Mouse (Mus musculus) forebrain, embryonic 15.5 days (tissue): ENCODE data around the gene Rtn4ip1. TPM values are rescaled to one million over a fixed set of nuclear protein-coding genes. Genes with fewer than 3 reads are reported as not detected.
"Not testable (repeated sequence)": the region's sequence is repeated elsewhere in the genome, so short reads cannot be mapped to it uniquely, and the experiment has no call there.

Source experiments
- ATAC-seq: fragments of 200-750 bp; cut with Nextera tagmentation; replicated peaks from 2 replicates; pipeline ENCODE4 v1.8.0; 2017; ENCODE audit warnings: mild to moderate bottlenecking, moderate TSS enrichment, moderate library complexity
- H3K27ac ChIP-seq: fragments of 300-500 bp; sonication (generic); replicated peaks from 2 replicates; pipeline ENCODE4 v1.5.1; 2015; ENCODE audit warnings: mild to moderate bottlenecking, inconsistent platforms
- H3K27me3 ChIP-seq: fragments of 300-500 bp; sonication (generic); 2 replicates; pipeline ENCODE4 v1.6.1; 2015; ENCODE audit warnings: inconsistent platforms
- H3K36me3 ChIP-seq: fragments of 300-500 bp; sonication (generic); 2 replicates; pipeline ENCODE4 v1.6.1; 2015; ENCODE audit warnings: mild to moderate bottlenecking, inconsistent platforms
- H3K4me1 ChIP-seq: fragments of 300-500 bp; sonication (generic); 2 replicates; pipeline ENCODE4 v1.6.1; 2015; ENCODE audit warnings: inconsistent platforms
- H3K4me2 ChIP-seq: fragments of 300-500 bp; sonication (generic); replicated peaks from 2 replicates; pipeline ENCODE4 v1.6.1; 2015; ENCODE audit warnings: mild to moderate bottlenecking, inconsistent platforms
- H3K4me3 ChIP-seq: fragments of 300-500 bp; sonication (generic); 2 replicates; pipeline ENCODE4 v1.5.1; 2015; ENCODE audit warnings: mild to moderate bottlenecking, inconsistent platforms
- H3K9ac ChIP-seq: fragments of 300-500 bp; sonication (generic); replicated peaks from 2 replicates; pipeline ENCODE4 v1.6.1; 2015; ENCODE audit warnings: mild to moderate bottlenecking, inconsistent platforms
- H3K9me3 ChIP-seq: fragments of 300-500 bp; sonication (generic); 2 replicates; pipeline ENCODE4 v1.6.1; 2016; ENCODE audit warnings: inconsistent platforms
- WGBS: fragments of 180-500 bp; shearing (Covaris S2); methylation state at CpG from one replicate; pipeline ENCODE4 v1.1.7; 2015; ENCODE audit warnings: mixed read lengths; 5-methylcytosine and 5-hydroxymethylcytosine counted together
- polyA plus RNA-seq: library from polyadenylated mRNA; unstranded; fragments of >200 nt; fragmentation: Nextera tagmentation; extraction: Ambion mirVana; gene quantifications from 2 replicates; pipeline ENCODE4 v1.2.1, GENCODE M21; 2015

Rtn4ip1 gene
- polyA plus RNA-seq, 1 experiment from 2014 or later: 17.5 TPM

- H3K27me3 ChIP-seq: no peaks in the 10 kb centered on the region
- 40% methylated on average over 4 of the region's 4 CpGs for WGBS
- ATAC-seq: no peak
Measured at GRCm38 (mm10) chr10:43943736-43944135, 42.1 kb downstream of the Rtn4ip1 start.

GRCm38 (mm10) chr10:43945435-43945834 lies 43.8 kb downstream of the Rtn4ip1 start:
- 85% methylated on average over 4 of the region's 4 CpGs for WGBS
- no peak overlapping the region for H3K4me2 ChIP-seq
- no peak overlapping the region for H3K9ac ChIP-seq

More at GRCm38 (mm10) chr10:43943736-43944135, 42.1 kb downstream of the Rtn4ip1 start:
- Histone ChIP-seq H3K9me3 (no peaks in the 10 kb centered on the region), H3K9ac (no peak overlapping the region), H3K4me1 (no peaks in the 10 kb centered on the region), H3K4me3 (no peak overlapping the region), H3K27ac (no peak overlapping the region), H3K36me3 (peaks cover 6% of the 10 kb centered on the region; the same call in 1 of the 2 replicates), H3K4me2 (no peak overlapping the region)

GRCm38 (mm10) chr10:43953942-43954341 lies 52.3 kb downstream of the Rtn4ip1 start:
- Histone ChIP-seq H3K9me3 (no peaks in the 10 kb centered on the region), H3K27me3 (no peaks in the 10 kb centered on the region), H3K9ac (no peak overlapping the region), H3K4me3 (no peak overlapping the region), H3K36me3 (no peaks in the 10 kb centered on the region), H3K4me2 (no peak overlapping the region), H3K27ac (no peak overlapping the region), H3K4me1 (no peaks in the 10 kb centered on the region)
- ATAC-seq: peak; percentile 80

More at GRCm38 (mm10) chr10:43945435-43945834, 43.8 kb downstream of the Rtn4ip1 start:
- H3K4me3 ChIP-seq: no peak overlapping the region
- H3K27me3 ChIP-seq: no peaks in the 10 kb centered on the region
- no peak for ATAC-seq
- no peaks in the 10 kb centered on the region for H3K9me3 ChIP-seq
- no peak overlapping the region for H3K27ac ChIP-seq
- H3K36me3 ChIP-seq: peaks cover 6% of the 10 kb centered on the region; the same call in 1 of the 2 replicates
- no peaks in the 10 kb centered on the region for H3K4me1 ChIP-seq

GRCm38 (mm10) chr10:43964943-43965342 lies 63.3 kb downstream of the Rtn4ip1 start:
- H3K4me3 ChIP-seq: no peak overlapping the region
- ATAC-seq: no peak

GRCm38 (mm10) chr10:43973244-43973643 lies 71.6 kb downstream of the Rtn4ip1 start:
- WGBS: 43% methylated on average over 2 of the region's 2 CpGs
- H3K4me3 ChIP-seq: no peak overlapping the region
- no peaks in the 10 kb centered on the region for H3K36me3 ChIP-seq
- no peak overlapping the region for H3K9ac ChIP-seq
- no peaks in the 10 kb centered on the region for H3K9me3 ChIP-seq
- no peaks in the 10 kb centered on the region for H3K4me1 ChIP-seq
- no peak overlapping the region for H3K4me2 ChIP-seq
- ATAC-seq: no peak
- no peaks in the 10 kb centered on the region for H3K27me3 ChIP-seq
- no peak overlapping the region for H3K27ac ChIP-seq

More at GRCm38 (mm10) chr10:43964943-43965342, 63.3 kb downstream of the Rtn4ip1 start:
- Histone ChIP-seq H3K9ac (no peak overlapping the region), H3K4me1 (no peaks in the 10 kb centered on the region), H3K4me2 (no peak overlapping the region), H3K36me3 (no peaks in the 10 kb centered on the region), H3K9me3 (no peaks in the 10 kb centered on the region), H3K27ac (no peak overlapping the region), H3K27me3 (no peaks in the 10 kb centered on the region)
- WGBS: 51% methylated on average over 2 of the region's 2 CpGs

GRCm38 (mm10) chr10:43977353-43977752 lies 75.7 kb downstream of the Rtn4ip1 start:
- Histone ChIP-seq H3K9me3 (no peaks in the 10 kb centered on the region), H3K4me1 (no peaks in the 10 kb centered on the region), H3K4me2 (no peak overlapping the region), H3K27ac (no peak overlapping the region), H3K36me3 (no peaks in the 10 kb centered on the region), H3K27me3 (no peaks in the 10 kb centered on the region), H3K4me3 (no peak overlapping the region), H3K9ac (no peak overlapping the region)
- 93% methylated on average over 3 of the region's 3 CpGs for WGBS
- no peak for ATAC-seq

GRCm38 (mm10) chr10:43980080-43980479 lies 78.5 kb downstream of the Rtn4ip1 start:
- Histone ChIP-seq H3K4me3 (no peak overlapping the region), H3K4me2 (no peak overlapping the region), H3K9ac (no peak overlapping the region), H3K27me3 (no peaks in the 10 kb centered on the region), H3K4me1 (no peaks in the 10 kb centered on the region), H3K36me3 (no peaks in the 10 kb centered on the region), H3K27ac (no peak overlapping the region), H3K9me3 (no peaks in the 10 kb centered on the region)
- 80% methylated on average over 1 of the region's 1 CpGs for WGBS
- ATAC-seq: no peak

- H3K36me3 ChIP-seq, H3K4me3 ChIP-seq, H3K4me1 ChIP-seq, H3K27me3 ChIP-seq, ATAC-seq, H3K9ac ChIP-seq, H3K9me3 ChIP-seq, H3K4me2 ChIP-seq, H3K27ac ChIP-seq: not testable (repeated sequence)
- 87% methylated on average over 3 of the region's 3 CpGs for WGBS
Measured at GRCm38 (mm10) chr10:43980742-43981141, 79.1 kb downstream of the Rtn4ip1 start.

GRCm38 (mm10) chr10:43982470-43982869 lies 80.9 kb downstream of the Rtn4ip1 start:
- no peaks in the 10 kb centered on the region for H3K27me3 ChIP-seq
- no peak overlapping the region for H3K4me3 ChIP-seq
- H3K4me2 ChIP-seq: no peak overlapping the region
- ATAC-seq: no peak
- H3K4me1 ChIP-seq: no peaks in the 10 kb centered on the region
- no peaks in the 10 kb centered on the region for H3K9me3 ChIP-seq
- H3K9ac ChIP-seq: no peak overlapping the region
- no peaks in the 10 kb centered on the region for H3K36me3 ChIP-seq
- WGBS: 90% methylated on average over 6 of the region's 6 CpGs
- no peak overlapping the region for H3K27ac ChIP-seq

GRCm38 (mm10) chr10:43983241-43983640 lies 81.6 kb downstream of the Rtn4ip1 start:
- Histone ChIP-seq H3K27ac (no peak overlapping the region), H3K9me3 (no peaks in the 10 kb centered on the region), H3K4me1 (no peaks in the 10 kb centered on the region), H3K4me3 (no peak overlapping the region), H3K4me2 (no peak overlapping the region), H3K36me3 (no peaks in the 10 kb centered on the region), H3K27me3 (no peaks in the 10 kb centered on the region), H3K9ac (no peak overlapping the region)
- WGBS: 84% methylated on average over 5 of the region's 5 CpGs
- ATAC-seq: no peak

- H3K4me1 ChIP-seq: no peaks in the 10 kb centered on the region
- no peaks in the 10 kb centered on the region for H3K27me3 ChIP-seq
- no peaks in the 10 kb centered on the region for H3K9me3 ChIP-seq
- H3K27ac ChIP-seq: no peak overlapping the region
- H3K4me2 ChIP-seq: no peak overlapping the region
- no peak overlapping the region for H3K4me3 ChIP-seq
- H3K9ac ChIP-seq: no peak overlapping the region
- 89% methylated on average over 2 of the region's 2 CpGs for WGBS
- ATAC-seq: no peak
- no peaks in the 10 kb centered on the region for H3K36me3 ChIP-seq
Measured at GRCm38 (mm10) chr10:43983866-43984265, 82.3 kb downstream of the Rtn4ip1 start.

GRCm38 (mm10) chr10:43991268-43991667 lies 89.7 kb downstream of the Rtn4ip1 start:
- no peak for ATAC-seq
- Histone ChIP-seq H3K27ac (no peak overlapping the region), H3K4me1 (no peaks in the 10 kb centered on the region), H3K9ac (no peak overlapping the region), H3K9me3 (no peaks in the 10 kb centered on the region), H3K36me3 (no peaks in the 10 kb centered on the region), H3K4me3 (no peak overlapping the region), H3K27me3 (no peaks in the 10 kb centered on the region), H3K4me2 (no peak overlapping the region)
- 95% methylated on average over 5 of the region's 5 CpGs for WGBS

GRCm38 (mm10) chr10:43992506-43992905 lies 90.9 kb downstream of the Rtn4ip1 start:
- Histone ChIP-seq H3K9ac (no peak overlapping the region), H3K36me3 (no peaks in the 10 kb centered on the region), H3K4me1 (no peaks in the 10 kb centered on the region), H3K27ac (no peak overlapping the region), H3K9me3 (no peaks in the 10 kb centered on the region), H3K4me3 (no peak overlapping the region), H3K27me3 (no peaks in the 10 kb centered on the region), H3K4me2 (no peak overlapping the region)
- 75% methylated on average over 5 of the region's 5 CpGs for WGBS
- ATAC-seq: no peak
